Mouse (Mus musculus): ENCODE data around the gene Appl2. TPM values are rescaled to one million over a fixed set of nuclear protein-coding genes. Genes with fewer than 3 reads are reported as not detected.
"Not testable (repeated sequence)": the region's sequence is repeated elsewhere in the genome, so short reads cannot be mapped to it uniquely, and the experiment has no call there.

The Appl2 gene
- total RNA-seq (2014; fragmentation: Nextera tagmentation) (14.6 and 28.9 TPM in 2 replicates), total RNA-seq (2017) (21.8 and 32.1 TPM in 2 replicates)

DNA sequence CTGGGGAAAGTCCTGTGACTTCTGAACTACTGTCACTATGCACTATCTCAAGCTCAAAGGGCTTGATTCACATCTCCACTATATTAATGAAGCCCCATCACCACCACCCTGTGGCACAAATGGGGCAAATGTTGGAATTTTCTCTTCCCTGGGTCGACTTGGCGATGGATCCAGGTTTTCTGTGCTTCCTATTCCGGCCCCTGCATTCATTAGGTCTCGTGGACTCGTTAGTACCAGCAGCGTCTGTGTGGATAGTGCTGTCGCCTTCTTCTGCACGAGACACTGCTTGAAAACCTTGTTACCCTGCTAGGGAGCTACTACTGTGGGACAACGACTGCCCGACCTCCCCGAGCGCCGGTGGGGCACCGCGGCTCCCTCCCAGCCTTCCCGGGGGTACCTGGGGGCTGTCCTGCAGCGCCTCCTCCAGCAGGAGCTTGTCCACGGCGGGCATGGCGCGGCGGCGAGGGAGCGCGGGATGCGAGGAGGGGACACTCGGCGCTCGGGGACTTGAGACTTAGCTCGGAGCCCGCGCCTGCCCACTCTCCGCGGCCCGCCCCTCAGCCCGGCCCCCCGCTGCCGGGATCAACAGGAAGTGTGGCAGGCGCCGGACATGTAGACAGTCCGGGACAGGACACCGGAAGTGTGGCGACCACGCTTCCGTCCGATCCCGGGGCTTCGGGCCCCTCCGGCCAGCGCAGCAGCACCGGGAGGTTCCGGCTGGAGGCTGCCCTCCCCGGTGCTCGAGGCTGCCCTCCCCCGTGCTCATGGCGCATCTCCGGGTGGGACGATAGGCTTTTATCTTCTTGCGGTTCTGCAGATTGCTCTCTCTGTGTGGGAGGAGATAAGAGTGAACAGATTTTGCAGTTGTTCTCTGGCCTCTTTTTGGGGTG lies at the start of gene Appl2:
TSS of gene Appl2 (minus strand) at position 608 of the 890 bp plus-strand sequence.
- ATAC-seq (replicated peaks; ENCODE audit: poor library complexity, severe bottlenecking): peak; percentile 79

DNA sequence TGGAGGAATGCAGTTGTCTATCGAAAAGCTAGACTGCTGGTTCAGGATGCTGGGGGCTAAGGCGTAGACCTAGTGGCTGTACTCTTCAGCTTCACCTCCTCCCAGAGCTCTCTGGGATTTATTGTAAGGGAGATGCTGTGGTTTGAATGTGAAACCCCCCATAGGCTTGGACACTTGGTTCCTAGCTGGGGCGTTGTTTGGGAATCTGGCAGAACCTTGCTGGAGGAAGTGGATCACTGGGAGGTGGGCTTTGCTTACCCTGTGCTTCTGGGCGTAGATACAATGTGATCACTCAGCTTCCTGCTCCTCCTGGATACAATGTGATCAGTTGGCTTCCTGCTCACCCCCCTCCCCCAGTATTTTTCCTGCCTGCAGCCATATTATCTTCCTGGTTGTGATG lies 47.7 kb upstream of the Appl2 start:
- ATAC-seq (replicated peaks; ENCODE audit: poor library complexity, severe bottlenecking): no peak

DNA sequence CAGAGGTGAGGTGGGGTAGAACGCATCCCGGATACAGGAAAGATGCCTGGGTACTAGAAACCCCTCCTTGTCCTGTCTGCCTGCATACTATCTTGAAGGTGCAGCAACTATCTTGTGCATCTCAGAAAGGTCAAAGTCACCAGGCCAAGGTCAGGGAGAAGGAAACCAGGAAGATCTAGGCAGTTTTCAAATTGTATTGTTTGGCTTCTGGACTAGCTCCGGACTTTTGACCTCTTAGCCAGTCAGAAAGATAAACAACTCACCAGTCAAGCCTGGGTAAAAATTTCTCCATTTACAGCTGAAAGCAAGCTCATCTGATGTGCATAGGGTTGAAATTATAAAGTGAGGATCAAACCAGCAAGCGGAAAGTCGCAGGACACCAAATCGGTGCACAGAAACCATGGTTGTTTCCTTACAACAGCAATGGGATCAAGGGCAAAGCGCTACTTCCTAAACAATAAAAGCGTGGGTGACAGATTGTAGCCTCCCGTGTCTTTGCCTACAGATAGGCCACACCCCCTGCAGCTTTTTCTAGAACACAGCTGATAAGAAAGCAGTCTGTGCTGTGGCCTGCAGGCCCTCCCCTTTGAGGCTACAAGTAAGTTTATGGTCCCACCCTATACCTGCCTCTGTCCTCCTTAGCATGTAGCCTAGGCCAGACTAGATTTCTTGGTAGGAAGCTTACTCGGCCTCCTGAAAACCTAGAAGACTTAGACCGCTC lies 43.8 kb upstream of the Appl2 start:
- no peak for ATAC-seq (replicated peaks; ENCODE audit: poor library complexity, severe bottlenecking)

DNA sequence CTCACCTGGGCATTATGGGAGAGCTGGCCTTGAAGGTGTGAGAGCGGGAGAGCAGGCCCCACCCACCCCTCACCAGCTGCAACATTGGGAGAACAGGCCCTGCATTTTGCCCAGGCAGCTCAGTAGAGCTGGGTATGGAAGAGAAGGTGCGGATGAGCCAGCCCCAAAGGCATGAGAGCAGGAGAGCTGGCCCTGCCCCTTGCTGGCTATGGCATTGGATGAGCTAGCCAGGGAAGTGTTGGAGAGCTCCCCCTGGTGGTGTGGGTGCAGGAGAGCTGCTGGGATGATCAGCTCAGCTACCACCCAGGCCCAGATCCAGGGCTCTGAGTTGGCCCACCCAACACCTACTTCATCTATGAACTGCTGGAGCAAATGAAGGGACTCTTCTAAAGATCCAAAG lies 39.7 kb upstream of the Appl2 start:
- no peak for ATAC-seq (replicated peaks; ENCODE audit: poor library complexity, severe bottlenecking)

DNA sequence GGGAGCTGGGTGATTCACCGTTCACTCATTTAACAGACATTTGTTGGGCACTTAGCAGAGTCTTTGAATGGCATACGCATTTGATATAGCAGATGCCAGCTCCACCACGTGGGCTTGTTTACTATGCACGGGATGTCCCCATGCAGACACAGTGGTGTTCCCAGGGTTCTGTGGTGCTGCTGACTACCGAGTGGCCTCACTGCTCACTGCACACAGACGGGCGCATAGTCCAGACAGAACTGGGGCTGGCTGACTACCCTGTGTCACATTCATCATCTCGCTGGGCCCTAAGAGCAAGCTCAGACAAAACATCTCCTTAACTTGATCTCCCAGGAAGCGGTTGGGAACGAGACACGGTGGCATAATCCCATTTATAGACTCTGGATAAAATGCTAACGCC lies 32.8 kb upstream of the Appl2 start:
- ATAC-seq (replicated peaks; ENCODE audit: poor library complexity, severe bottlenecking): no peak

DNA sequence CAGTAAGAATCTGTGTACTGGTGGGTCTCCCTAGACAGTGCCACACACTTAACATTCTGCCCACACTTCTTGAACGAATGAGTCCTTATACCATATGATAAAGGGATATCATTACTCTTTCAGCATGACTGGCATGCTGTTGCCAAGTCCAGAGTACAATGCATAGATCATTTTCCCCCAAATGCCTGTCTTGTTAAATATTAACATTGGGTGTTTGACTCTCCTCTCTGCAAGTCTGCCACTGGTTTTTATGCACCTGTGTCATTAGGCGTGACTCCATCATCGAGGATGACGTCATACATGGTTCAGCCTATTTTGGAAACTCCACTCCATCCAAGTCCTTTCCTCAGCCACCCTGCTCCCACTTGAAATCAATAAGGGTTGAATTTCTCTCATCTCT lies 18.0 kb upstream of the Appl2 start:
- ATAC-seq (replicated peaks; ENCODE audit: poor library complexity, severe bottlenecking): no peak

DNA sequence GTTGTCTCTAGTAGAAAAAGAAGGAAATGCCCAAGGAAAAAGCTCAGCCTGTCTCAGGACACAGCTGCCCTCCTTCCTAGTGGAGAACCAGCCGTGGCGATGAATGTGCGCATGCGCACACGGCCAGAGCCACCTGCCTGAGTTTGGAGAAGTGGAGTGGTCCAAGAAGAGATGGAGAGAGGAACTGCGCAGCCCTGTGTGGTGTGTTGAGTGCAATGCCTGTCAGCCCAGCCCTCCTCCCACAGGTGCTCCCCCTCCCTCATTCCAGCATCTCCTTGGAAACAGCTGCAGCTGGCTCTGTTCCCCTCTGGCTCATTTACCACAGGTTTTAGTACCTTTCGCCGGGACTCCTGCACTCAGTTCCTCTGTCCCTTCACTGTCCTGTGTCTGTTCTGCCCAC lies 13.4 kb upstream of the Appl2 start:
- no peak for ATAC-seq (replicated peaks; ENCODE audit: poor library complexity, severe bottlenecking)

DNA sequence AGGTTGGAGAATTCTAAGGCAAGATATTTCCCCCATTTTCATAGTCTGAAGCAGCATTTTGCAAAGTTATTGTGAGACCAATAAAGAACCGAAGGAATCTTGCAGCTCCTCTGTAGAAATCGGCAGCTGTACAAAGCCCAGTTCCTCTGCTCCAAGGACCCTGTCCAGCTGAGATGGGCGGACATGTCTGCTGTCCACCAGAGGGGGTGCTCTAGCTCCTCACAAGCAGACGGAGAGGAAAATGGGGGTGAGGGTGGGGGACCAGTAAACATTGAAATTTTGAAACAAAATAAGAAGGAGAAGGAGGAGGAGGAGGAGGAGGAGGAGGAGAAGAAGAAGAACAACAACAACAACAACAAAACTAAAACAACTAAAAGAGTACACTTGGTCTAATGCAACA lies 12.1 kb upstream of the Appl2 start:
- ATAC-seq (replicated peaks; ENCODE audit: poor library complexity, severe bottlenecking): no peak

DNA sequence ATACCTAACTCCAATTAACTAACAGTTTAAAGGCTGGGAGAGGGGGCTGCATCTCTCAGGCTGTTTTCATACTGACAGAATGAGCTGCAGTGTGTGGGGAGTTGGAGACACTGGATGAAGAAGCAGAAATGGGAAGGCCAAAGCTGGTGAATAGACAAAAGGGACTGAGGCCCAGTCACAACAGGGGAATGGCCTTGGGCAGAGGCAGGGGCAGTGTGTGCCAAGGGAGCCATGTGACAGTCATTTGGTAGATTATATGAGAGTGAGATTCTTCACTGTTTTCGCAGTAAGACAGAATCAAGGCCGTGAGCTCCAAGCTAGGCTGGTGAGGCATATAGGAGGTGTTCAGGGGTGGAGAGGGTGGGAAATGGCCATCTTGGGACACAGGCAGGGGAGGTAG lies 6.1 kb upstream of the Appl2 start:
- ATAC-seq (replicated peaks; ENCODE audit: poor library complexity, severe bottlenecking): no peak

DNA sequence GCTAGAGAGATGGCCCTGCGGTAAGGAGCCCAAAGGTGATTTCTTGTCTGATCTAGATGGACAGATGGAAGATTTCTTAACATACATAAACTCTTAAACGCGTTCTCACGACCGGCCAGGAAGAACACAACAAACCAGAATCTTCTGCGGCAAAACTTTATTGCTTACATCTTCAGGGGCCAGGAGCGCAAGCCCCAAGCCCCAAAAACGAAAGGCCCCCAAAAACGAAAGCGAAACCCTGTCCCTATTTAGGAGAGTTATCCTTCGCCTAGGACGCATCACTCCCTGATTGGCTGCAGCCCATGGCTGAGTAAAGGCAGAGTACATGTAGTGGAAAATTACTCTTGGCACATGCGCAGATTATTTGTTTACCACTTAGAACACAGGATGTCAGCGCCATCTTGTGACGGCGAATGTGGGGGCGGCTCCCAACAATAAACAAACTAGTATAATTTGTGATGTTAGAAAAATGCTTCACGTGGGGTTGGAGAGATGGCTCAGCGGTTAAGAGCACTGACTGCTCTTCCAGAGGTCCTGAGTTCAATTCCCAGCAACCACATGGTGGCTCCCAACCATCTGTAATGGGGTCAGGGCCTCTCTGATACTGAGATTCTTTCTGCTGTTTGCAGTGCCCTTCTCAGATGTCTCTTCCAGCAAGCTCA lies 3.8 kb upstream of the Appl2 start:
- not testable (repeated sequence) for ATAC-seq (replicated peaks; ENCODE audit: poor library complexity, severe bottlenecking)

DNA sequence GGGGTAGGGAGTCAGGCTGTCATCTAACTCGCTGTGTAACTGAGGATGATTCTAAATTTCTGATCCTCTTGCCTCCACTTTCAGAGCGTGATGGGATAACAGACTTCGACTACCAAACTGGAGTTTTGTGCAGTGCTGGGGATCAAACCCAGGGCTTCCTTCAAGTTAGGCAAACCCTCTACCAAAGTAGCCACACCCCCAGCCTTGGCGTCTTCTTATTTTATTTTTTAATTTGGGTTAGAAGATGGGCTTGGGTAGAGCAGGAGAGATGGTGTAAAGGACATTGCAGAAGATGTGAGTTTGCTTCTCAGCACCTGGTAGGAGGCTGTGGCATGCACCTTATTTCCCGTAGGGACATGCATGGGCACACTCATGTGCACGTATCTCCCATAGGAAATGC lies 499 bp upstream of the Appl2 start:
- no peak for ATAC-seq (replicated peaks; ENCODE audit: poor library complexity, severe bottlenecking)

DNA sequence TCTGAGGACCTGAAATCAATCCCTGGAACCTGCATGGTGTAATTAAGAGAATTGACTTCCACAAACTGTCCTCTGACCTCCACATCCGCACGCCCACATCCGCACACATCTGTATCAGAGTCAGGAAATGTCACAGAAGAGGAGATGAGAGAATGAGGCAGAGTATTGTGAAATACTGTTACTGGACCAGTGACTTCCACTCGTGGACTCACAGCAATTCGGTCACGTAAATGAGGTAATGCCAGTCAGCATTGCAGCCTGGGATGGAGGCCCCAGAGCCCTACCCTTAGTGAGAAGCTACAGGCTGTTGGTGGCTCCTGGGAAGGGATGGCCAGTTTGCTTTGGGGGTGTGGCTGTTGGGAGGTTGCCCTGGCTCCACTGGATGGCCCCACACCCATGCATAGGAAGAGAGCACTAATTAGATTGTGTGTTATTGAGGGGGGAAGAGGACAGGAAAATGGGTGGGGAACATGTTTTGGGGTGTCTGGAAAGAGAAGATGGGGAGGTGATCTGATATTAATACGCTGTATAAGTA lies 2.1 kb downstream of the Appl2 start:
- ATAC-seq (replicated peaks; ENCODE audit: poor library complexity, severe bottlenecking): peak; percentile 65

DNA sequence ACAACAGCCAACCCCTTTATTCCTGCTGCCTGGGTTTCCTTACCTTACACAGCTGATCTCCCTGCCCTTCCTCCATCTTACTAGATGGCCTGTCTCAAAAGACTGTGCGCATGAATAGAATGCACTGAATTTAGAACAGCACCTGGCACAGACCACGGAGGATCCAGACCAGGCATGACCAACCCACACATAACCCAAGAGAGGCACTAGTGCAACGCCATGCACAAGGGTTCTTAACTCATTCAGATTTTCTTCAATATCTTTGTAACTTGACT lies 2.9 kb downstream of the Appl2 start:
- ATAC-seq (replicated peaks; ENCODE audit: poor library complexity, severe bottlenecking): no peak

DNA sequence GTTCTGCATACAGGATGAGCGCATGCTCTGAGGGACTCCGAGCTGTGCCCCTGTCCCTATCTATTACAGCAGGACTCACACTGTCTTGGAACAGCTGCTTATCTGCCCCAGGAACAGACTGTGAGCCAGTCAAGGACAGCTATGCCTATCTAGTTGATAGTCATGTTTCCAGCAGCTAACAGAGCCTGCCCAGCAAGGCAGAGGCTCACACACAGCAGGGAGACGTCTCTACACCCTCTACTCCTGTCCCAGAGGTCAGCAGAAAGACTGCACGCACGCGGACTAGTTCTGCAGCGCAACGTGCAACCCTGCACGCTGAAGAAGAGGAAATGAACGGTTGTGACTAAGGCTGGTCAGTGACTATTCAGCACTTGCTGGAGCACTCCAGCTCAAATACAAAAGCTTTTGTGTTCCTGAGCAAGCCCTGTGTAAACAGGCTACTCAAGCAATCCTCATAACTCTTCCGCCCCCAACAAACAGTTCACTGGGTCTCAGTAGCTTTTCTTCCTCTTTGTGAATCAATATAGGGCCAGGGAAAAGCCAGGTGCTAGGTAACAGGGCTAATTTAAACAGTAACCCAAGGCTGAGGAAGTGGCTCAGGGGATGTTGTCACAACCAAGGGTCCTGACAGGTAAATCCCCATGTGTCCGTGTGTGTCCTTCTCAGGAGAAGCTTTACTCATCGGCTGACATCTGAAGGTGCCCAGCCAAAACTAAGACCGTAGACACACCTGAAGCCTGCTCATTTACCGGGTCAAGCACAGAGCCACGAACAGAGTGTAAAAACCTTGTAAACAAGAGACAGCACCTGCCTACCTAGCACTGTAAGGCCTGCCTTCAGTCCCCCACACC lies 3.4 kb downstream of the Appl2 start:
- peak; percentile 29 for ATAC-seq (replicated peaks; ENCODE audit: poor library complexity, severe bottlenecking)

DNA sequence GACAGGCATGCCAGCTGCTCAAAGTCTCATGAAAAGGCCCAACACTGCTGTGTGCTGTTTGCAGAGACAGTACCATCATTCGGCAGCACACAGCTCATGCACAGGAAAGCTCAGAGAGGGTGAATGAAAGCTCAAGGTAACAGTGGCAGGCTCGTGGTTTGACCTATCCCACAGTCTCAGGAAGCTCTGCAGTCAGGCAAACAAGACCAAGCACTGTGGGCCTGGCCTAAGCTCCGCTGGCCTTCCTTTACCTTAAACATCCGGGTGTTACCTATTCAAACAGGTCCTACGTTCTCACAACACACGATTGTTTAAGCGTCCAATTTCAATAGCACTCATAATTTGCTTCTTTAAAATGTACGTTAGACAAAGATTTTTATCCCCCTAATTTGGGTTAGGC lies 4.4 kb downstream of the Appl2 start:
- no peak for ATAC-seq (replicated peaks; ENCODE audit: poor library complexity, severe bottlenecking)

DNA sequence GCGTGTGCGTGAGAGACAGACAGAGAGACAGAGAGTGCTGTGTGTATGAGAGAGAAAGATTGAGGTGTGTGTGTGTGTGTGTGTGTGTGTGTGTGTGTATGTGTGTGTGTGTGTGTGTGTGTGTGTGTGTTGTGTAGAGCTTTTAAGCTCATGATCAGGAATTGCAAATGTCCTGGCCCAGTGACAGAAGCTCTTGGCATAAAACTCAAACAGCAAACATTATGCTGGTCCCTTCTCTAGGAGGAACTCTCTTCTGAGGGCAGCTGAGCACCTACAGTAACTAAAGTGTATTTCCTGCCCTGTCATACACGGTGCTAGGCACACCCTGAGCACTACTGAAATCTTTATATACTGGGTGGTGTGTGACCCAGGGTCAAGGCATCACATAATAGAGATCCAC lies 6.9 kb downstream of the Appl2 start:
- no peak for ATAC-seq (replicated peaks; ENCODE audit: poor library complexity, severe bottlenecking)

DNA sequence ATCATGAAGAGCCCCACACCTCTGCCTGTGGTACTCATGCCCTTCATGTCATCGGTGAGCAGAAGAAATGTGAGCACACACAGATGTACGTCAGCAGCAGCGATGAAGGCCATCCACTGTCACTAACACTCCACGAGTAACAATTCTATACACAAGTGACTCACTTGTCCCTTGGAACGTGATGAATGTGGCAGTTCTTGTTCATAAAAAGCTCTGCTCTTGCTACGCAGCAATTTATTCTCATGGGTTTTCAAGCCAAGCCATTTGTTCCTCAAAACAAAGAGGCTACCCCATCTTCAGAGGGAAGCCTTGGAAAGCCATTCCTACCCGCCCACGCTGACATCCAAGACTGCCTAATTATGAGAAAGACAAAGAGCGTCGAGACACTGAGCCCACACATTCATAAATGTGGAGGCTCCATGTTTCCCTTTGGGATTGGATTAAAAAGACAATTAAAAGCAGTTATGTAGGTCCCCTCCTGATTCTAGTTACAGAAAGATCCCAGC lies 8.6 kb downstream of the Appl2 start:
- ATAC-seq (replicated peaks; ENCODE audit: poor library complexity, severe bottlenecking): no peak

DNA sequence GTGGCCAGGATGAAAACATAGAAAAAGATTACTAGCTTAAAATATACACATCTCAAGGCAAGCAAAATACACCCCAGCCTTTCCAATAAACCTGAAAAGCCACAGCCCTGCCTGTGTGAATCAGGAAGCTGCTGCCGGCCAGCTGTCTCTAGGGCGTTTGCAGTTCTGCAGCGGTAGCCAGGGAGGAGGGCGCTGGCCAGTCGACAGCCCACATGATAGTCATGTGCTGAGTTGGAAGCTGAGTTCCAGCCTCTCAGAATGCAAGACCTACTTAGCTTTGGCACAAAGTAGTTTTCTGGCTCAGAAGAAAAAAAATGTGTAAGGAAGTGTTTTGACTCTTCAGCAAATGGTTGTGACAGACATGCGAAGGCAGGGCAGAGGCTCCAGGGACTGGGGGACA lies 11.2 kb downstream of the Appl2 start:
- peak; percentile 81 for ATAC-seq (replicated peaks; ENCODE audit: poor library complexity, severe bottlenecking)

DNA sequence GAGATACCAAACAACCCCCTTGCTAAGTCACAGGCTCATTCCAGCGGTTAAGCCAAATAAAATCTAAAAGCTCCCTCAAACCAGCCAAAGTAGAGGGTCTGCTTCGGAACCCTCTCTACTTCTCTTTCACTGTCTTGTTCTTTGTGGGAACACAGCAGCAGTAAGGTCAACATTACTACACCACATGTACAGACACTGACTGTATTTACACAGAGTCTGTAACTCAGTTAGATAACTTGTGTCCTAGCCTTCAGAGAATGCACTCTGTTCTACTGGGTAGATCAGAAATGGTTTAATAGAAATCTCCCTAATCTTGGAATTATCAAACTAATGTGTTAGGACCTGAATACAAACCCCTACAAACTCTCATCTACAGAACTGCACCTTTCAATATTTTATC lies 12.3 kb downstream of the Appl2 start:
- no peak for ATAC-seq (replicated peaks; ENCODE audit: poor library complexity, severe bottlenecking)

DNA sequence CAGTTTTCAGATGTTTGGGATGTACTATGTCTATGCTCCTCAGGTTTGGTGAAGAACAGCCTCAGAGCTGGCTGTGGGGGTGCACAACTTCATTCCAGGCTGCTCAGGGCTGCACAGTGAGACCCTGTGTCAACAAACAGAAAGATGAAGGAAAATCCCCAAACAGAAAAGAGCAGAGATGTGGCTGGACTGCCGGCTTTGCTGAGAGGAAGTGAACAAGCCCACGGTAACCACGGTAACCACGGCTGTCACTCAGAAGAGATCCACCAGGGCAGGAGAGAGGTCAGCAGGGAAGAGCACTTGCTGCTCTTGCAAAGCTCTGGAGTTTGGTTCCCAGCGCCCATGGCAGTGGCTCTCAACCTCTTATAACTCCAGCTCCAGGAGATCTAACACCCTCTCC lies 14.1 kb downstream of the Appl2 start:
- ATAC-seq (replicated peaks; ENCODE audit: poor library complexity, severe bottlenecking): peak; percentile 82

Data from granulocyte monocyte progenitor cell, adult 5-6 weeks (primary cell).